Mouse (Mus musculus) left cerebral cortex, postnatal 10 days (tissue): ENCODE results near the gene Camsap3. TPM values are rescaled to one million over a fixed set of nuclear protein-coding genes. Genes with fewer than 3 reads are reported as not detected.

ENCODE experiments used
- DNase-seq, 2 experiments: peaks; one replicate each; pipeline ENCODE4 v3.0.0; 2021 to 2022; ENCODE audit warnings: low spot score in 2 of 2, mixed read lengths in 1 of 2; ENCODE audit errors: extremely low spot score in 1 of 2
- intact Hi-C: fragments of 180-260 bp; cut with DNase I; formaldehyde crosslinking; loops from one replicate; pipeline ENCODE4 v1.15.1; 2025
- total RNA-seq, 2 experiments: library from RNA; stranded (reverse); gene quantifications; 2 replicates each; pipeline ENCODE4 v1.2.3; 2021

Camsap3 gene
- total RNA-seq, 2 experiments from 2014 or later: 67.3 to 71.8 TPM

- DNase-seq: no peak
- intact Hi-C loops: no loop called here
Observed at GRCm38 (mm10) chr8:3594466-3594865, 7.4 kb downstream of the Camsap3 start.

GRCm38 (mm10) chr8:3598054-3598453 lies 11.0 kb downstream of the Camsap3 start:
- DNase-seq: no peak
- intact Hi-C loops: no loop called here

- intact Hi-C loops: no loop called here
- no peak for DNase-seq
Observed at GRCm38 (mm10) chr8:3599219-3599618, 12.1 kb downstream of the Camsap3 start.

- intact Hi-C loops: no loop called here
- DNase-seq: no peak
Observed at GRCm38 (mm10) chr8:3600401-3600800, 13.3 kb downstream of the Camsap3 start.

- no peak for DNase-seq
- intact Hi-C loops: no loop called here
Observed at GRCm38 (mm10) chr8:3603439-3603838, 16.3 kb downstream of the Camsap3 start.

GRCm38 (mm10) chr8:3606593-3606992 lies 19.5 kb downstream of the Camsap3 start:
- intact Hi-C loops: no loop called here
- DNase-seq: peak in 1 of 2 experiments; percentile 55

- intact Hi-C loops: no loop called here
- DNase-seq: no peak
Observed at GRCm38 (mm10) chr8:3607822-3608221, 20.7 kb downstream of the Camsap3 start.

GRCm38 (mm10) chr8:3609046-3609815 lies 22.1 kb downstream of the Camsap3 start:
- intact Hi-C loops: no loop called here
- no peak for DNase-seq

- intact Hi-C loops: loop anchor here (5.0 kb wide), 1 partner anchor 77 kb away; no protein-coding TSS in a partner anchor
- DNase-seq: no peak
Observed at GRCm38 (mm10) chr8:3609816-3610150, 22.7 kb downstream of the Camsap3 start.

GRCm38 (mm10) chr8:3621199-3621970 lies 34.3 kb downstream of the Camsap3 start, which contains the start of the genes Xab2 and Pet100:
Gene Xab2, minus strand, starts transcription at chr8:3621316.
Gene Pet100, plus strand, starts transcription at chr8:3621548.
- intact Hi-C loops: no loop called here
- DNase-seq: peak; percentile 99

GRCm38 (mm10) chr8:3622119-3622518 lies 35.0 kb downstream of the Camsap3 start:
- no peak for DNase-seq
- intact Hi-C loops: no loop called here

- DNase-seq: no peak
- intact Hi-C loops: loop anchor here (5.0 kb wide), 1 partner anchor 47 kb away; the partner anchor contains the start of gene Fcor
Observed at GRCm38 (mm10) chr8:3625445-3625844, 38.4 kb downstream of the Camsap3 start, which contains the start of gene Pcp2. Gene Pcp2, minus strand, starts transcription at chr8:3625545.

- DNase-seq: no peak
- intact Hi-C loops: loop anchor here (5.0 kb wide), 1 partner anchor 45 kb away; the partner anchor contains the start of gene Fcor
Observed at GRCm38 (mm10) chr8:3626971-3627370, 39.9 kb downstream of the Camsap3 start.

GRCm38 (mm10) chr8:3628014-3628413 lies 40.9 kb downstream of the Camsap3 start:
- intact Hi-C loops: loop anchor here (5.0 kb wide), 1 partner anchor 44 kb away; the partner anchor contains the start of gene Fcor
- no peak for DNase-seq

- intact Hi-C loops: no loop called here
- DNase-seq: peak; percentile 52 to 80
Observed at GRCm38 (mm10) chr8:3630647-3631477, 43.8 kb downstream of the Camsap3 start, which contains the start of gene Stxbp2. Gene Stxbp2, plus strand, starts transcription at chr8:3630955.

- intact Hi-C loops: no loop called here
- no peak for DNase-seq
Observed at GRCm38 (mm10) chr8:3631478-3631875, 44.4 kb downstream of the Camsap3 start.

GRCm38 (mm10) chr8:3645804-3646203 lies 58.7 kb downstream of the Camsap3 start:
- DNase-seq: peak in 1 of 2 experiments; percentile 61
- intact Hi-C loops: no loop called here

- no peak for DNase-seq
- intact Hi-C loops: no loop called here
Observed at GRCm38 (mm10) chr8:3646824-3647531, 59.9 kb downstream of the Camsap3 start.
